Mouse (Mus musculus) embryo, embryonic 11.5 days (tissue): ENCODE results near the gene Gm45716.

Experiments
- DNase-seq: peaks from one replicate; pipeline ENCODE4 v3.0.0-alpha.2; 2012; ENCODE audit warnings: low read depth, low spot score

The Gm45716 gene

GRCm38 (mm10) chr11:90200826-90201225 lies 13.3 kb downstream of the Gm45716 start:
- no peak for DNase-seq

GRCm38 (mm10) chr11:90214246-90214645 lies 26.8 kb downstream of the Gm45716 start:
- DNase-seq, result no peak

GRCm38 (mm10) chr11:90220022-90220645 lies 32.7 kb downstream of the Gm45716 start:
- DNase-seq, result no peak

GRCm38 (mm10) chr11:90220750-90221149 lies 33.3 kb downstream of the Gm45716 start:
- DNase-seq, result no peak

GRCm38 (mm10) chr11:90224914-90225470 lies 37.5 kb downstream of the Gm45716 start:
- DNase-seq, result no peak

GRCm38 (mm10) chr11:90227000-90227922 lies 39.8 kb downstream of the Gm45716 start:
- no peak for DNase-seq

- no peak for DNase-seq
These were observed 40.9 kb downstream of the Gm45716 start for GRCm38 (mm10) chr11:90228251-90228949.

- DNase-seq, result no peak
These were observed 42.3 kb downstream of the Gm45716 start for GRCm38 (mm10) chr11:90229800-90230199.

GRCm38 (mm10) chr11:90230671-90231070 lies 43.2 kb downstream of the Gm45716 start:
- no peak for DNase-seq

- no peak for DNase-seq
These were observed 44.1 kb downstream of the Gm45716 start for GRCm38 (mm10) chr11:90231631-90232030.

- DNase-seq, result no peak
These were observed 45.2 kb downstream of the Gm45716 start for GRCm38 (mm10) chr11:90232685-90233084.

- DNase-seq, result no peak
These were observed 47.7 kb downstream of the Gm45716 start for GRCm38 (mm10) chr11:90235221-90235620.

GRCm38 (mm10) chr11:90237616-90238015 lies 50.1 kb downstream of the Gm45716 start:
- DNase-seq, result no peak

GRCm38 (mm10) chr11:90238657-90239056 lies 51.2 kb downstream of the Gm45716 start:
- DNase-seq, result no peak

- DNase-seq, result no peak
These were observed 53.3 kb downstream of the Gm45716 start for GRCm38 (mm10) chr11:90240652-90241330.

GRCm38 (mm10) chr11:90241874-90242273 lies 54.4 kb downstream of the Gm45716 start:
- no peak for DNase-seq

- no peak for DNase-seq
These were observed 55.8 kb downstream of the Gm45716 start for GRCm38 (mm10) chr11:90243300-90243699.

- no peak for DNase-seq
These were observed 58.1 kb downstream of the Gm45716 start for GRCm38 (mm10) chr11:90245630-90246029.

- DNase-seq, result no peak
These were observed 59.2 kb downstream of the Gm45716 start for GRCm38 (mm10) chr11:90246676-90247075.

GRCm38 (mm10) chr11:90247793-90248192 lies 60.3 kb downstream of the Gm45716 start:
- DNase-seq, result no peak

- DNase-seq, result peak; percentile 98
These were observed 61.7 kb downstream of the Gm45716 start, which contains the start of gene Mmd for GRCm38 (mm10) chr11:90249025-90249650. TSS of gene Mmd (plus strand) at chr11:90249456.
